Mouse (Mus musculus): Measurements from ENCODE around the gene Iah1. TPM values are rescaled to one million over a fixed set of nuclear protein-coding genes. Genes with fewer than 3 reads are reported as not detected.

Iah1 gene
- 40.2 and 42.8 TPM in 2 replicates for polyA plus RNA-seq (2016; fragmentation: Nextera tagmentation; extraction: Ambion mirVana)

GRCm38 (mm10) chr12:21315923-21316868, at the start of gene Iah1:
TSS of gene Iah1 (plus strand) at chr12:21316389.
- peak within 1 kb of the TSS; percentile 67; the same call in 1 of the 2 replicates for H3K27ac ChIP-seq
- peak within 1 kb of the TSS; percentile 64 for H3K4me2 ChIP-seq (replicated peaks)
- 2% methylated on average over 58 of the region's 59 CpGs for WGBS
- ATAC-seq (ENCODE audit: low FRiP score) = peak; percentile 91
- no peaks in the 10 kb centered on the region; the same call in 1 of the 2 replicates for H3K27me3 ChIP-seq
- H3K9me3 ChIP-seq (replicated peaks) = no peaks in the 10 kb centered on the region
- peaks cover 4% of the 10 kb centered on the region for H3K4me1 ChIP-seq
- peak within 1 kb of the TSS; percentile 79 for H3K9ac ChIP-seq
- peak within 1 kb of the TSS; percentile 70 for H3K4me3 ChIP-seq
- H3K36me3 ChIP-seq = peaks cover 45% of the 10 kb centered on the region

GRCm38 (mm10) chr12:21266784-21267098, 49.4 kb upstream of the Iah1 start:
- 78% methylated on average over 2 of the region's 2 CpGs for WGBS
- no peak; the same call in 1 of the 2 replicates for ATAC-seq (ENCODE audit: low FRiP score)
- H3K4me2 ChIP-seq (replicated peaks) = no peak overlapping the region

GRCm38 (mm10) chr12:21268083-21268616, 48.0 kb upstream of the Iah1 start:
- H3K4me2 ChIP-seq (replicated peaks) = no peak overlapping the region
- ATAC-seq (ENCODE audit: low FRiP score) = no peak
- H3K27ac ChIP-seq = no peak overlapping the region
- H3K9ac ChIP-seq = no peak overlapping the region
- H3K4me1 ChIP-seq = no peaks in the 10 kb centered on the region
- H3K4me3 ChIP-seq = no peak overlapping the region
- no peaks in the 10 kb centered on the region for H3K9me3 ChIP-seq (replicated peaks)
- WGBS = 95% methylated on average over 8 of the region's 8 CpGs
- peaks cover 87% of the 10 kb centered on the region for H3K36me3 ChIP-seq
- no peaks in the 10 kb centered on the region for H3K27me3 ChIP-seq

More at GRCm38 (mm10) chr12:21266784-21267098, 49.4 kb upstream of the Iah1 start:
- Histone ChIP-seq H3K36me3 (peaks cover 89% of the 10 kb centered on the region), H3K4me3 (no peak overlapping the region), H3K4me1 (no peaks in the 10 kb centered on the region), H3K27ac (no peak overlapping the region), H3K9me3 (replicated peaks) (no peaks in the 10 kb centered on the region), H3K9ac (no peak overlapping the region), H3K27me3 (no peaks in the 10 kb centered on the region)

- H3K27me3 ChIP-seq = no peaks in the 10 kb centered on the region
- 70% methylated on average over 7 of the region's 7 CpGs for whole genome bisulfite sequencing
- ATAC-seq (ENCODE audit: low FRiP score) = no peak
- no peak overlapping the region for H3K4me2 ChIP-seq (replicated peaks)
- H3K4me3 ChIP-seq = no peak overlapping the region
- H3K9me3 ChIP-seq (replicated peaks) = no peaks in the 10 kb centered on the region
- H3K9ac ChIP-seq = no peak overlapping the region
- H3K27ac ChIP-seq = no peak overlapping the region
- H3K4me1 ChIP-seq = no peaks in the 10 kb centered on the region
- peaks cover 34% of the 10 kb centered on the region for H3K36me3 ChIP-seq
Observed at GRCm38 (mm10) chr12:21274446-21274845, 41.7 kb upstream of the Iah1 start.

- no peak overlapping the region for H3K9ac ChIP-seq
- H3K36me3 ChIP-seq = peaks cover 6% of the 10 kb centered on the region; the same call in 1 of the 2 replicates
- H3K27ac ChIP-seq = no peak overlapping the region
- H3K4me2 ChIP-seq (replicated peaks) = no peak overlapping the region
- no peaks in the 10 kb centered on the region for H3K9me3 ChIP-seq (replicated peaks)
- WGBS = 86% methylated on average over 1 of the region's 1 CpGs
- H3K4me3 ChIP-seq = no peak overlapping the region
- no peaks in the 10 kb centered on the region for H3K27me3 ChIP-seq
- H3K4me1 ChIP-seq = no peaks in the 10 kb centered on the region
- ATAC-seq (ENCODE audit: low FRiP score) = no peak
Observed at GRCm38 (mm10) chr12:21277352-21277864, 38.8 kb upstream of the Iah1 start.

- 48% methylated on average over 11 of the region's 11 CpGs for WGBS
- ATAC-seq (ENCODE audit: low FRiP score) = no peak
- H3K27me3 ChIP-seq = no peaks in the 10 kb centered on the region
- H3K27ac ChIP-seq = peak within 1 kb of the TSS; percentile 80
- peak within 1 kb of the TSS; percentile 79 for H3K9ac ChIP-seq
- 0 out of 2 replicates have a peak, but pooled peaks cover under 1% of the 10 kb centered on the region for H3K36me3 ChIP-seq
- peak within 1 kb of the TSS; percentile 53 for H3K4me3 ChIP-seq
- H3K9me3 ChIP-seq (replicated peaks) = no peaks in the 10 kb centered on the region
- peaks cover 19% of the 10 kb centered on the region for H3K4me1 ChIP-seq
- H3K4me2 ChIP-seq (replicated peaks) = peak within 1 kb of the TSS; percentile 75
Observed at GRCm38 (mm10) chr12:21284761-21285441, 31.3 kb upstream of the Iah1 start, which contains the start of gene Cpsf3. TSS of gene Cpsf3 (plus strand) at chr12:21285391.

- Histone ChIP-seq H3K9me3 (replicated peaks) (no peaks in the 10 kb centered on the region), H3K9ac (peak overlapping the region; percentile 79), H3K4me3 (peak overlapping the region; percentile 53), H3K27me3 (no peaks in the 10 kb centered on the region), H3K36me3 (peaks cover 8% of the 10 kb centered on the region; the same call in 1 of the 2 replicates), H3K27ac (peak overlapping the region; percentile 80), H3K4me1 (peaks cover 19% of the 10 kb centered on the region), H3K4me2 (replicated peaks) (peak overlapping the region; percentile 75)
- under 1% methylated on average over 46 of the region's 47 CpGs for WGBS
- peak; percentile 86; the same call in 1 of the 2 replicates for ATAC-seq (ENCODE audit: low FRiP score)
Observed at GRCm38 (mm10) chr12:21285508-21286242, 30.5 kb upstream of the Iah1 start.

GRCm38 (mm10) chr12:21286243-21286622, 30.0 kb upstream of the Iah1 start, which contains the start of gene Itgb1bp1:
TSS of gene Itgb1bp1 (minus strand) at chr12:21286284.
- WGBS = under 1% methylated on average over 28 of the region's 28 CpGs

GRCm38 (mm10) chr12:21286712-21287650, 29.2 kb upstream of the Iah1 start:
- H3K27me3 ChIP-seq = no peaks in the 10 kb centered on the region
- ATAC-seq (ENCODE audit: low FRiP score) = peak; percentile 55
- 37% methylated on average over 18 of the region's 18 CpGs for WGBS
- no peaks in the 10 kb centered on the region for H3K9me3 ChIP-seq (replicated peaks)
- peak overlapping the region; percentile 53 for H3K4me2 ChIP-seq (replicated peaks)
- peak overlapping the region; percentile 53 for H3K4me3 ChIP-seq
- peak overlapping the region; percentile 80 for H3K27ac ChIP-seq
- H3K9ac ChIP-seq = peak overlapping the region; percentile 67
- peaks cover 17% of the 10 kb centered on the region for H3K36me3 ChIP-seq
- H3K4me1 ChIP-seq = peaks cover 19% of the 10 kb centered on the region

More at GRCm38 (mm10) chr12:21286243-21286622, 30.0 kb upstream of the Iah1 start, which contains the start of gene Itgb1bp1:
- H3K9me3 ChIP-seq (replicated peaks) = no peaks in the 10 kb centered on the region
- H3K4me3 ChIP-seq = peak within 1 kb of the TSS; percentile 53
- H3K4me1 ChIP-seq = peaks cover 19% of the 10 kb centered on the region
- peak within 1 kb of the TSS; percentile 80 for H3K27ac ChIP-seq
- ATAC-seq (ENCODE audit: low FRiP score) = peak; percentile 96
- peaks cover 10% of the 10 kb centered on the region for H3K36me3 ChIP-seq
- H3K4me2 ChIP-seq (replicated peaks) = peak within 1 kb of the TSS; percentile 75
- peak within 1 kb of the TSS; percentile 79 for H3K9ac ChIP-seq
- H3K27me3 ChIP-seq = no peaks in the 10 kb centered on the region

- Histone ChIP-seq H3K4me1 (peaks cover 19% of the 10 kb centered on the region), H3K36me3 (peaks cover 35% of the 10 kb centered on the region), H3K27ac (no peak overlapping the region), H3K27me3 (no peaks in the 10 kb centered on the region), H3K9me3 (replicated peaks) (no peaks in the 10 kb centered on the region), H3K4me3 (no peak overlapping the region), H3K9ac (no peak overlapping the region), H3K4me2 (replicated peaks) (no peak overlapping the region)
- 98% methylated on average over 3 of the region's 3 CpGs for WGBS
- no peak for ATAC-seq (ENCODE audit: low FRiP score)
Observed at GRCm38 (mm10) chr12:21288716-21289395, 27.3 kb upstream of the Iah1 start.

Measured in hindbrain, embryonic 12.5 days (tissue).